Mouse (Mus musculus) brain, embryonic 14.5 days (tissue): ENCODE data around the gene Rb1. TPM values are rescaled to one million over a fixed set of nuclear protein-coding genes. Genes with fewer than 3 reads are reported as not detected.

Experiments
- DNase-seq: peaks from one replicate; pipeline ENCODE4 v3.0.0-alpha.2; 2011; ENCODE audit warnings: low read depth
- CTCF ChIP-seq: fragments of 200-500 bp; IDR thresholded peaks from 2 replicates; pipeline ENCODE4 v1.5.1; 2012; ENCODE audit warnings: inconsistent platforms, mild to moderate bottlenecking, moderate library complexity, borderline replicate concordance; ENCODE audit not compliant: insufficient read depth, insufficient read length; ENCODE audit errors: extremely low read depth
- POLR2A ChIP-seq: fragments of 200-500 bp; IDR thresholded peaks from 2 replicates; pipeline ENCODE4 v1.6.1; 2012; ENCODE audit warnings: mild to moderate bottlenecking, inconsistent platforms, borderline replicate concordance; ENCODE audit not compliant: poor library complexity, insufficient read depth, insufficient read length, severe bottlenecking; ENCODE audit errors: extremely low read depth
- polyA plus RNA-seq: library from polyadenylated mRNA; depleted of rRNA; stranded (reverse); fragments of >200 nt; gene quantifications from 2 replicates; pipeline ENCODE4 v1.2.3, GENCODE M21; 2012

The Rb1 gene
- polyA plus RNA-seq, 1 experiment, result 38.2 TPM

DNA sequence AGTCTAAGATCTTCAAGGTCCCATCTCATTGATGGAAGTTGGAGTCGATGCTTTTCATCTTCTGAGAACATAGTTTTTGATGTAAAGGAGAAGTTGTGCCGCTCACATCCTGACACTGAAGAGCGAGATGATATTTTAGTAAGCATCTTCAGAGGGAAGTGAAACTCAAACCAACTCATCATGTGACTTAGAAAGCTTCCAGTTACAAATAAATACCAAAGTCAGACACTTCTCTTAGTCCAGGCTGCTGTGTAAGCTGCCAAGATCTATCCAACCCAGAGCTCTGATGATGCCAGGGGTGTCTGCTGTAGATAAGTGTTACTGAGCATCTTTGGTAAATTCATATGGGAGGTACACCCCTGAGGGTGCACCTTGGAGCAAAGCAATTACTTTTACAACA, 8.3 kb upstream of the Rb1 start:
- TF ChIP-seq CTCF, result no peak
- TF ChIP-seq POLR2A, result no peak
- no peak for DNase-seq

DNA sequence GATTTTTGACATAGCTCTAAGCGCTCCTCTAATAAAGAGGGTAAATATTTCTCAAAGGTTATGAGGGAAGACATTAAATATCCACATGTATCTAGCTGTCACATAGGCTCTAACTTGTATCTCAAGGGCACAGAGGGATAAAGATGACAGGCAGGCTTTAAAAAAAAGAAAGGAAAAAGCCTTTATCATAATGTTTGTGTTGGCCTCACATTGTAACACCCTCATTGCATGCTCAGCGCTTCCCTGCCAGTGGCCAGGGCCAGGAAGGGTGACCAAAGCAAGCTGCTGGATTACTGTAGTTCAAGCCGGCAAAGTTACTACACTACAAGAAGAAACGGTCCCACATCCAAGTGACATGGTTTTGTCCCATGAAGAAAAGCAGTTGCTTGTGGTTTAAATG, 5.8 kb upstream of the Rb1 start:
- no peak for TF ChIP-seq POLR2A
- TF ChIP-seq CTCF, result no peak
- DNase-seq, result no peak

DNA sequence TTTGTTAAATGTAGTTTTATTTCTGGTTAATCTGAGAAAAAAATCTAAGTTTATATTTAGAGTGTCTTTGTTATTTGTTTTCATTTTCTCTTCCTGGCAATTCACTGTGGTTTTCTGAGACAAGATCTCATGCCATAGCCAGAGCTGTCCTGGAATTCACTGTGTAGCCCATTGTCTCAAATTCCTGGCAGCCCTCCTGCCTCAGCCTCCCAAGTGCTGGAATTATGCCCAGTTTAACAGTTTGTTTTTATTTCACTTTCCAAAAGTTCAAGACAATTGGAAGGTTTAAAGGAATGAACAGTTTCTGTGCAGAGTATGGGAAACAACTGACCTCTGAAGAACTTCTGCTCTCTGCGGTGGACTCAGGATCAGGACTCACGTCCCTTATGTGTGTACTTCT, 4.2 kb upstream of the Rb1 start:
- no peak for DNase-seq
- TF ChIP-seq POLR2A, result no peak
- no peak for TF ChIP-seq CTCF

DNA sequence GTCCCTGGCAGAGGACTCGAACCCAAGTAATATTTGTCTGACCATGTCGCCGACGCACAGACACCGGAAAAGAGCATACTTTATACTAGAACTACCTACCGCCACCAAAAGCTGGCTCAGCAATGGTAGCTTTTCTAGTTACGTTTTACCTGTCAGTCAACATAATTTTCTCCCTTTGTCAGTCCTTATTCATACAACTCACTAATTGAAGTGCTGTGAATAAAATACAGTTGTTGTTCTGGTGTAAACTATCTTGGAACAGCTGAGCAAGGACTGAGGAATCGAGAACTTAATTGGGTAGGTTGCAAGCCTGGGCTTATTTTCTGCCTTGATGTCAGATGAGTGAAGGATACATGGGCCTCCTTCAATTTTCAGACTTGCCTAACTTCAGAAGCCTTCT, 889 bp upstream of the Rb1 start:
- no peak for TF ChIP-seq CTCF
- TF ChIP-seq POLR2A, result no peak

DNA sequence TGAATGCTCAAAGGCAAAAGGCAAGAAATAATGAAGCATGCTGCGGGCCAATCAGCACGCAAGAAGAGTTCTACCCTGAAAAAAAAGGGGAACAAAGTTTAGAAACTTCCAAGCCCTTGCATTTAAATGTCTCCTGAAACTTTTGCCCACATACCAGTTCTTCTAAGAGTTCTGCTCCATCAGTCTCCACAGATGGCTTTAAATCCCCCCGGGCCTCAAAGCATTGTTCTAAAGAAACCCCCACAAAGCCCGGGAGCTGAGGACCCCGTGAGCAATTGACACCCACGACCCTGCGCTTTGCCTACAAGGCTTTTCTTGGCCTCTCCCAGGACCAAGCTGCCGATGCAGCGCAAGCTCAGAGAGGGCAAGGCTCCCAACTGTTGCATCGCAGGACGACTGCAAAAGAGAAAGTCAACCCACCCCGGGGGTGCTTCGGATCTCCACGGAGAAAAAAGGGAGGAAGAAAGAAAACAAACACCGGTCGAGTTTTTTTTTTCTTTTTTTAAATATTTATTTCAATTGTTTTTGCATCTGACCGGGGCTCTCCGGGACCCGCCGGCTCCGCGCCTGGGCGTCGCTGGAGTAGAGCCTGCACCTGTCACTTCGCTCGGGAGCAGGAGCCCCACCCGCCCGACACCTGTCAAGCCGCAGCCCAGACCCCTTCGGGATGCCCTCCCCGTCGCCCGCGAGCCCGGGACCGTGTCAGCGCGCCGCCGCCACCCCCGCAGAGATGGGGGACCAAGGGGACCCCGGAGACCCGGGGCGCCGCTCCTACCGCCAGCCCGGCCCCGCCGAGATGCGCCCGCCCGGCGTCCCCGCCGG, 777 bp downstream of the Rb1 start:
- TF ChIP-seq POLR2A (no peak), CTCF (no peak)
- peak; percentile 53 for DNase-seq

More for the DNA sequence above, 889 bp upstream of the Rb1 start:
- no peak for DNase-seq

DNA sequence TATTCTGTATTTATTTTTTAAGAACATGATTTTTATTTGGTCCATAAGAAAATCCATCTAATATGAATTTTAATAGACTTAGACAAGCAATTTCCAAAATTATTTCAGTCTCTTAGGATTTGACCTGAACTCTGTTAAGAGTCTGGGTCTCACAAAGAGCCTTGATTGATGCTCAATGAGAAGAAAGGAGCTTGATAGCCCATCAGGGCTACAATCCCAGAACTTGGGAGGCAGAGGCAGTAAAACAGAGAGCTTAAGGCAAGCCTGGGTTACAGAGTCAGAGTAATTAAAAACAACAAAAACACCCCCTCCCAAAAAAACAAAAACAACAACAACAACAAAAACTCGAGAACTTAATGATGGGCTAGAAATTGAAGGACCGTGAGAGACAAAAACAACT, 1.7 kb downstream of the Rb1 start:
- DNase-seq, result no peak
- no peak for TF ChIP-seq POLR2A
- no peak for TF ChIP-seq CTCF

DNA sequence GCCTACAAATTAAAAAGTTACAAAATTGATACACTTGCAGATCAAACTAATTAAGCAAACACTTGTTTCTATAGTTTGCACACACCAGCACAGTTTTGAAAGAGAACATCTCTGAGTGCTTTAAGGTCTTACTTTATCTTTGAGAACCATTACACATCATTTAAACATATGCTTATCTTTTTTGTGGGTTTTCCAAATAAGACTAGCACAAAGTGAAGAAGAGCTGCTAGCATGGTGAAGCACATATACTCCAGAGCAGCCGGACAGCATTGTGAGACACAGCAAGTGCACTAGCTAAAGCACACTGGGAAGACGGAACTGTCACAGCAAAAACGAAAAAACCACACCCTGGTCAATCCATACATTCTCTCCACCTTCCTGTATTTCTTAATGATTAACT, 3.5 kb downstream of the Rb1 start:
- no peak for DNase-seq

DNA sequence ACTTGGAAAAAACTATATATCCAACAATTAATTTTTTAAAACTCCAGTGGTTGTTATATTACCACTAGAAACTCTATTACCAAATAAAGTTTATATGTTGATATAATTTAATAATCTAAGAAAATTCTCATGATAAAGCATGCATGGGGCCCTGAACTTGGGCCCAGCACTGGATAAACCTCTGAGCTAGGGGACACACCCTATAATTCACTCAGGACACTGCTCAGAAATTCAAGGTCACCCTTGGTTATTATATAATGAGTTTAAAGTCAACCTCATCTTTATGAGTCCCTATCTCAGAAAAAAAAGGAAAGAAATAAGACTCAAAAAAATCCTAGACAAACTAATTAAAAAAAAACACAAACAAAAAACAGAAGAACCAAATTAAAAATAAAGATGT, 8.7 kb downstream of the Rb1 start:
- no peak for TF ChIP-seq POLR2A
- no peak for TF ChIP-seq CTCF
- DNase-seq, result no peak

More for the DNA sequence above, 3.5 kb downstream of the Rb1 start:
- TF ChIP-seq POLR2A (no peak), CTCF (no peak)

DNA sequence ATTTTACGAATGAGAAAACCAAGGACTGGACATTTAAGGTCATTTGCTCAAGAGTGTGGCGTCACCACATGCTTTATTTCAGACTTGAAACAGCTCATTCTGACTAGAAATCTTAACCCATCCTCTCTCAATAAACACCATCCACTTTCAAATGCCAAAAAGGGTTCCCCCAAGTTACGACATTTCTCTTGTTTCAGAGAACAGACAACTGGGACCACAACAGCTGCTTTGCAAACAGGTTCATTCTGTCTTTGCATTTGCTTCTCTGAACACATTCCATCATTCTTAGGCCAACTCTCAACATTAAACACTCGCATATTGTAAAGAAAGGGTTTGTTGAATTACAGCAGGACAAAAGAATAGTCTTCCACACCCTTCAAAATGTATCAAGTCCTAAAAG, 11.8 kb downstream of the Rb1 start:
- TF ChIP-seq CTCF (no peak), POLR2A (no peak)
- no peak for DNase-seq

DNA sequence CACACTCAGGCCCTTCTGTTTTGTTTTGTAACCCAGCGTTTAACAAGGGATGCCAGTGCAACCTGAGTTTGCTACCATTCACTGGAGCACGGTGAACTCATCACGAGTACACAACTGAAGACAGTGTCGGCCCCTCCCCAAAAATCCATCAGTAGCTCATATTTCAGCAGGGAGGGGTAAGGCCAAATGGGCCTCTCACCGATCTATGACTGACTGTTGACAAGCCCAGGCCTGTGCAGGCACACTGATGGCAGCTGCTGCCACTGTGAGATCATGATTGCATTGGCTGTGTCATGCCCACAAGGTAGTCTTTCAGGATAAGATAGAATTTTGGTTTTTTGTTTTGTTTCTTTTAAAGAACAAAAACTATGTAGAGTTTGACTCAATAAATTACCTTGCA, 12.2 kb downstream of the Rb1 start:
- DNase-seq, result no peak
- TF ChIP-seq POLR2A (no peak), CTCF (no peak)

DNA sequence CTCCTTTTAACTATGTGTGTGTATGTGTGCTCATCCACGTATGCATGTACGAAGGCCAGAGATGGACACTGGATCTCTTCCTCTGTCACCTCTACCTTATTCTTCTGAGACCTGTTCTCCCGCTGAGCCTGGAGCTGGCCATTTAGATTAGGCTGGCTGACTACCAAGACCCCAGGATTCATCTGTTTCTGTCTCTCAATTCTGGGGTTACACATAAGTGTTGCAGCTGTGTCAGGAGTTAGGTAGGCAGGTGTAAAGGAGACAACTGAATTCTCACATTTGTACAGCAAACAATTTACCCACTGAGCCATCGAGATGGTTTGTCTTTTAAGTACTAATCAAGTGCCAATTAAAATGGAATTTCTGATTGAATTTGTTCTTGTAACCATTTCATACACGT, 12.7 kb downstream of the Rb1 start:
- no peak for TF ChIP-seq POLR2A
- TF ChIP-seq CTCF, result no peak
- DNase-seq, result no peak

DNA sequence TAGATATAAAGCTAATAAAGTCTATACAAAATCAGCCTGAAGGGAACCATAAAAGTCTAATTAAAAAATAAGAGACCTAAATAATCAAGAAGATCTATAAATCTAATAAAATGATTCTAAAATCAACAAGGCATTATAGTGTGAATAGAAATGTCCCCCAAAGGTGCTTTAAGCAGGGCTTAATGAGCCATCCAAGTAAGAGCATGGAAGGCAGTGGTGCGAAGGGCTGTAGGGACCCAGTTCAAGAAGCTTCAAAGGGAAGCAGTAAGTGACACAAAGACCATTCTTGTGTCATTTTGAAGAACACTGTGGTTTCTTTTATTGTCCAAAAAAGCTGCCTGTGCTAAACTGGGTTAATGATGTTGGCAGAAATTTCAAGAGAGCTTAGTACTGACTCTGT, 18.1 kb downstream of the Rb1 start:
- no peak for DNase-seq
- TF ChIP-seq CTCF (no peak), POLR2A (no peak)
